Mouse (Mus musculus): Measurements from ENCODE around the gene Adprh.
A peak's percentile ranks its signal among the peaks of the same experiment; 100 is the strongest.

Adprh gene

DNA sequence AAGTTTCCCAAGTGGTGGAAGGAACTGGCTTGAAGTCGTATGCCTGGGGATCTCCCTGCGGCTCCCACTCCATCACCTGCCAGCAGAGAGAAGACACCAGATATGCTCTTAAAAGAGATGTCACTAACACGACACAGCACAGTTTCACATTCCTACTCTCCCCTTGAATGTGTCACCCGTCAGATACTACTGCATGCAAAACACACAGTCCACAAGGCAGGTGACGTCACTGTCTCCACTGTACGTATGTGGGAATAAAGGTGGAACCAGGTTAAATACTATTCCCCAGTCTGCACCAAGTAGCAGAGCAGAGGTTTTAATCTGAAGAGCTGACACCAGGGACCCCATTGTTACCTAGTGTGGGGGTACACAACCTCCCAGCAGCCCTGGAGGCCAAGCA lies 12.1 kb downstream of the Adprh start:
- no peak for DNase-seq

DNA sequence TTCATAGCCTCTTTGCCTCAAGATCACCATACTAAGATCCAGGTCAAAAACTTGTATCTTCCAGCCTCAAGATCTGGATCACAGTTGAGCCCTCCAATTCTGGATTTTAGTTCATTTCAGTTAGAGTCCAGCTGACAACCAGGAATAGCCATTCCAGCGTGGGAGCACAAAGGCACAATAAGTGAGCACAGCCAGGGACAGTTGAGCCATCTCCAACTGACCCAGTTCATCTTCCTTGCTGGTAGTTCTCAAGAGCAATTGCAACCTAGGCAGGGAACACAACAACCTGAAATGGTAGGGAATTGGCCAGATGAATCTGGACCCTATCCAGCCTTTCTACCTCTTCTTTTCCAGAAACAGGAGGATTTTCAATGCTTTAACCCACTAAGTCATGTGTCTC lies 13.3 kb downstream of the Adprh start:
- no peak for DNase-seq

DNA sequence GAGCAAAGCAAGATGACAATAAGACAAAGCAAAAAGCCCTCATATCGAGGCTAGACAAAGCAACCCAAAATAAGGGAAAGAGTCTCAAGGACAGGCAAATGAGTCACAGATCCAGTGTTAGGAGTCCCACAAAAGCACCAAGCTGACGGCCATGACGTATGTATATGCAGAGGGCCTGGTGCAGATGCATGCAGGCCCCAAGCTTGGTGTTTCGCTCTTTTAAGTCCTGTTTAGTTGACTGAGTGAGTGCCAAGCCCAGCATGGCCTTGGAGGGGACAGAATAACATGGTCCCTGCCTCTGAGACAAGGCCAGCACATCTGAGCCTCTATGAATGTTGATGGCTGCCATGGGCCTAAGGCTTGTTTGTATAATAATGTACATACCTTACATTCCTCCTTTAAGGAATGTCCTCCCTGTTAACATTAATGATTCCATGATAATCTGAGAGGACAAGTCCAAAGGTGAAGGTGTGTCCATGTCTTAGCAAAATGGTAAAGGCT lies 18.2 kb downstream of the Adprh start:
- no peak for DNase-seq

DNA sequence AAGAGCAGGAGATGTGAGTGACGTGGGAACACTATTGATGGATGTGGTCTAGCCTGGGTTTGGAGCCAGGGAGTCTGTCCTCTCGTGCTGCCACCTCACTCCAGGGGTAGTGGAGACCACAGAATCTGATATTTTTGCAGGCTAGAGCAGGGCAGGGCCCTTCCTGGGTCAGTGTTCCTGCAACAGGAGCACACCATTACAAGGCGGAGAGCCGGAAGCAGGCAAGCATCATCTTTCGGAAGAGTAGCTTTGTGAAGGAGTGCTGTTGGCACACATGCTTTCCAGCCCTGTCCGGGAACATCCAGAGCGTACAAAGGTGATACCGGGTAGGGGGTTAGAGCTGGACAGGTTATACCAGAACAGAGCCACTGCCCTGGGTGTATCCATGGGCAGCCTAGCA lies 19.0 kb downstream of the Adprh start:
- no peak for DNase-seq

DNA sequence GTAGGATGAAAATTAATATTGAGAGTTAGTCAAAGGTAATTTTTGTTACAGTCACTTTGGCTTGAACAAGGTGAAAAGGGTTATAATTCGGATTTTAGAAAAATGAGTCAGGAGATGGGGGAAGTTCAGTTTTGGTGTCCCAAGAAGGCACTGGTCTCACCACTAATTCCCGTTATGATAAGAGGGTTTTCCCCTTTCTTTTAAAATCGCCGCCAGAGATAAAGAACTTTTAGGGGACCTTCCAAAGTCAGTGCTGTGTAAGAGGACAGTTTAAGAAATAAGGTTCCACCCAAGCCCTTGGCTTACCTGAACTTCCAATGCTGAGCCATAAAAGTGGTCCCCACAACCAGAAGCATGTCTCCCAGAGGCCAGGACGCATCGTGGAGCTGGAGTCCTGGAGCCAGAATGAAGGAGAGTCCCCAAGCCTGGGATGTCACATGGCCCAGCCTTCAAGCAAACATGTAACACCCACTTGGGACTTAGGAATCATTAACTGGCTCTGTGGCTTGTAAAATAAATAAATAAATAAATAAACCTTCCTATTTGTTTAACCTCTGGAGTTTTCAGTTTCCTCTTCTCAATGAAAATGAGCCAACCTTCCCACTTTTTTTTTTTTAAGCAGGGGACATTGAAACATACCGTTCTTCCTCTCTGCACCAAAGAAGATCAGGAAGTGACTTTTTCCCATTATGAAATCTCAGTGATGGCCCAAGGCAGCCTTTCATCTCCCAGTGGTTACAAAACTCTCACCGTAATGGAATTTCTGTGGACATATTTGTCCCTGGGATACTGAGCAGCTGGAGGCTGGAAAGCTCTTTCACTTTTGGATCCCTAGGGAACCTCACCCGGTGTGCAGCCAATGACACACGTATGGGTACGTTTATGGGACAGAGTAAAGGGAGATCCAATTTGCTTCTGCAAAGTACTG lies 19.7 kb downstream of the Adprh start, which contains the start of gene Pla1a:
Pla1a (minus strand) TSS at position 648 of the 928 bp plus-strand sequence.
- DNase-seq, result no peak

DNA sequence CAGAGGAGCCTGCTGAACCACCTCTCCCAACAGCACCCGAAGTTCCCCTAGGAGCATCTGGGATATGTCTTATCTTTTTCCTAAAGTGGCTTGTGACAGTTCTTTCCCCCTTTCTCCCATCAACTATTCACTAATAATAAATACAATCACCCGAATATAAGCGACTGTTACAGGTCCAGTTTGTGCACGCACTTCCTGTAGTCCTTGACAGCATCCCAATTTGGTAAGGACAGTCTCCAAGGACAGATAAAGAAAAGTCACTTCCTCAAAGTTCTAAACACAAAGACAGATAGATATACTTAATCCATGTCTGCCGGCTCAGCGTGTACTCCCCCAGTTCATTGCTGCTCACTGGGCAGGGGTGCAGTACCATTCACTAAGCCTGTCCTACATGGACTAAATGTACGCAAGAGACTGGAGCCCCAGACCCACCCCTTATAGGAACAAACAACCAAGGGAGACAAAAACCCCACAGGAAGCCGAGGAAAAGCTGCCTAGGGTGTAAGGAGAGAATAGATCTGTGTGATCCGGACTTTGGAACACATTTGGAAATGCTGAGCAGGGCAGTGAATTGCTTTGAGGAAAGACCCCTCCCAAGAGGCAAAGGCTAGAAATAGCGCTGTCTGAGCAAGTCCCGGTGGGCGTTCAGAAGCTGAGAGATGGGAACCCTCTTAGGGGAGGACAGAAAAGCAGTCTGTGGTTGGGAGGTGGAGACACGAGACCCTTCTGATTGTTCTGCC lies 20.9 kb downstream of the Adprh start:
- DNase-seq, result no peak

DNA sequence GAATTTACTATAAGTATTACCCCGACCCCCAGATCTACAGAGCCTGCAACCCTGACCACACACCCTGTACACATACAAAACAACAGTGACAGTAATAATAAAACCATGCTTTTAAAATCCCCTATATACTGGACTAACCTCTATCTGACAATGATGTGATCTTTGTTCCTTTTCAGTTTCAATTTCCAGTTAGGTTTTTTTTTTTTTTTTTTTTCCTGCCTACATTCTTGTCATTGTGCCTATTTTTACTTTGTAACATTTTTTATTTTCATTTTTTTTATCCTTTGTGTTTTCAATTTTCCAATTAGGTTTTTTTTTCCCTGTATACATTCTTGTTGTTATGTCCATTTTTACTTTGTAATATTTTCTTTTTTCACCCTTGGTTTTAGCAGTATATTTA lies 26.7 kb downstream of the Adprh start:
- no peak for DNase-seq

DNA sequence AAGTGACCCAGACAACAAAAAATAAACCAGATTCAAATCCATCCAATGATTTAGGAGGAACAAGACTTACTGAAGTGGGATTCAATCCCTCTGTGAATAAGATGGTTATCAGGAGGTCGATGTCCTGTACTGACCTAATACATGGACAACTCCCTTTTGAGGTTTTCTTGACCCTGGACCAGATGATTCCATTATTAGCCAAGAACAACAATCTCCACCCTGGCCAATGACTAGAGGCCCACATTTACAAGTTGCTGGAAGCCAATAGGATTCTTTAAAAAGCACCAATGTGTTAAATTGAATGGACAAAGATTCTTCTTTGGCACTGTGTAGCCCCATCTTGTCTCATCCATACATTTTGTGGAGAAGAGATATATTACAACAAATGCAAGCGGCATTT lies 27.1 kb downstream of the Adprh start:
- DNase-seq, result no peak

DNA sequence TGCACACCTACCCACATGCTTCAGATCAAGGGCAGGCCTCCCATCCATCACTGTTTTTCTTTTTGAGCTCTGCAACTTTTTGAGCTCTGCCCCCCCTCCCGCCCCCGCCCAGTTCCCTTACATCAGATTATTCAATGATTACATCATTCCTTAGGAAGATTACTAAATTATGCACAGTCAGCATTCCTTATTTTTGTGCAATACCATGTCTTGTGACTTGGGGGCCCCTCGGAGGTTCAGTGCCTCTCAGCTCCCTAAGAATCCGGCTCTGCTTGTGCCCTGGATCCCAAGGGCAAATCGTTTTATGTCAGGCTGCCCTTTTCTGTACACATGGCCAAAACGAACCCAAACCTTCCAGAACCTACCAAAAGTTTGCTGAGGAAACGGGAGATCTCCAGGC lies 37.5 kb downstream of the Adprh start:
- DNase-seq, result no peak

DNA sequence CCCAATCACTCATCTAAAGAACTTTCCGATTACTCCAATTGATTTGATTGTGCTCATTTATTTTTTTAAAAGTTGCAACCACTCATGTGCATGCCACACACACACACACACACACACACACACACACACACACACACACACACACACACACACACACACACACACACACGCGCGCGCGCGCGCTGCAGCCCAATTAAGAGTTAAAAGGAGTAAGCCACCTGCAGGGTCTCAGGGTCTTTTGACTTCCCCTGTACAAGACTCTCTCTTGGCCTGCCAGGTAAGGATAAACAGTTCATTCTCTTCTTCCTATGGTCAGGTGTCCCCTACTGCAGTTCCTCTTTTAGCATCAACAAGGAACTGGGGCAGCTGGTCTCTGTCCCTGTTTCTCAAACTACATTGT lies 44.1 kb downstream of the Adprh start:
- no peak for DNase-seq

DNA sequence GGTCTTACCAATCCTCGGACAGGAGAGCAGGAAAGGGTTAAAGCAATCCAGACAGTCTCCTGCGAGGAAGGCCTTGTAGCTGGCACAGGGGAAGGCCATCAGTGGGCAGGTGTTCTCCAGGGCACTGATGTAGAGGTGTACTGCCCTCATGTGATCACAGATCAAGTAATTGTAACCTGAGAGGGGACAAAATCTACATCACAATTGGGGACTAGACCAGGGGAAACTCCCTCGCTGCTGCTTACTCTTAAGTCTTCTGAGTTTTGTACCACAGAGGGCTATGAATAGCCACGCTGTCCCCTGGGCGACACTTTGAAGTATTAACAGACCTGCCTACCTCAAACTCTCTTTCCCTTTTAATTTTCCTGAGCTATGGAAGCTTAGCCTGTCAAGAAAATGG lies 44.9 kb downstream of the Adprh start:
- no peak for DNase-seq

DNA sequence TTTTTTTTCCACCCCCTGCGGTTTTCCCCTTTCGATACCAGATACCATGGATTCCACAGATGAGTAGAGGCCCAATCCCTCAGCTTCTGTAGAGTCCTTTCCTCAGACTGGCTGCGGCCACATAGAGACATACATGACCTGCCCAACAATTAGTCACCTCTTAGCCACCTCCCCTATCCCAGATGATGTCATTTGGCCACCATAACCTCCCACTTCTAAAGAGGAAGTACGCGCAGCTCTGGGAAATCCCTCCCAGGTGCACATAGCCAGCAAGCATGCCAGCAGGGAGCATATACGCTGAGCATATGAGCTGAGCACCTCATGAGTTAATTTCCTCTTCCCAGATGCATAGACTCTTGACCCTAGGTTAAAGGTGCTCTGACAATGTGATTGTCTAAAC lies 45.8 kb downstream of the Adprh start:
- DNase-seq, result no peak

DNA sequence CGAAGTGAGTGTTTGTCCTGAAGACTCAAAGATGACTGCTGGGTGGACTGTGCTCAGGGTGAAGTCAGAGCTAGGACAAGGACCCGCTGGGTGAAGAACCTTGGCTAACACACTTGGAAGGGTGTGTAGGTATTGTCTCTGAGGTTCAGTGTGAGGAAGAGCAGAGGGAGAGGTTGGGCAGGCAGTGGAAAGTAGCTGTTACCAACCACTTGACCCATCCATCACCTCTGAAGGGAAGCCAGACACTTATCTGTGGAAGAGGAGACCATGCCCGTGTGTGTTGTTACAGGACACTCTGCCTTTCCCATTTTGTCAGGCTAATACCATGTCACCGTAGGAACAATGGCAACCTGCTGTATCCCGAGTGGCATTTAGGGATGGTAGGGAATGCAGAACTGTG lies 46.2 kb downstream of the Adprh start:
- no peak for DNase-seq

DNA sequence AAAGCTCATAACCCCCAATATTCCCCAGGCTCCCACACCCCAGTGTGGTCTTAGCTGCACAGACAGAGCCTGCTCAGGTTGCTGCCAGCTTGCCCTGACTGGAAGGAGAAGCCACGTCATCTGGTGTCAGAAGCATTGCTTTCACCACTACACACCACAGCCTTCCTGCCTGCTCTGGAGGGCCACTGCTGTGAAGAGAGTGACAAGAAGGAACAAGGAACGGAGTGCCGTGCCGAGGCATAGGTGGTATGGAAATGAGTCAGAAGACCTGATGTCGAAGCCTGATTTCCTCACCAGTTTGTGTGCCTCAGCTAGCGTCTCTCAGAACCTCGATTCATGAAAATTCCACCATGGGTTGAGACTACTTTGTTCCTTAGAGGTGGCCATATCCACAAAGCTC lies 48.9 kb downstream of the Adprh start:
- DNase-seq, result peak; percentile 27 to 37

DNA sequence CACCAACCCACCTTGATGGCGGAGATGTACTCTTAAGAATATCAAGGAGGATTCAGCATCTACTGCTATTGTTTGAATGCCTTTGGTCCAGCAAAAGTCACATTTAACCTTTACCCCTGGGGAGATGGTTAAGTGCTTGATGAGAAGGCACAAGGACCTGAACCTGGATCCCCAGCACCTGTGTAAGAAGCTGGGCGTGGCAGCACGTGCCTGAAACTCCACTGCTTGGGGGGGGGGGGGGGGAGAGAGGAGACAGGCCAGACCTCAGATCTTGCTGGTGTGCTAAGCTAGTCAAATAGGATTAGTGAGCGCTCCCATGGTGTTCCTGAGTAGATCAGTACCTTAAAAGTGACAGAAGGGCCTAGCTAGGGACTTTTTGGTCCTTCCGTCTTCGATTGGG lies 51.0 kb downstream of the Adprh start:
- DNase-seq, result no peak

DNA sequence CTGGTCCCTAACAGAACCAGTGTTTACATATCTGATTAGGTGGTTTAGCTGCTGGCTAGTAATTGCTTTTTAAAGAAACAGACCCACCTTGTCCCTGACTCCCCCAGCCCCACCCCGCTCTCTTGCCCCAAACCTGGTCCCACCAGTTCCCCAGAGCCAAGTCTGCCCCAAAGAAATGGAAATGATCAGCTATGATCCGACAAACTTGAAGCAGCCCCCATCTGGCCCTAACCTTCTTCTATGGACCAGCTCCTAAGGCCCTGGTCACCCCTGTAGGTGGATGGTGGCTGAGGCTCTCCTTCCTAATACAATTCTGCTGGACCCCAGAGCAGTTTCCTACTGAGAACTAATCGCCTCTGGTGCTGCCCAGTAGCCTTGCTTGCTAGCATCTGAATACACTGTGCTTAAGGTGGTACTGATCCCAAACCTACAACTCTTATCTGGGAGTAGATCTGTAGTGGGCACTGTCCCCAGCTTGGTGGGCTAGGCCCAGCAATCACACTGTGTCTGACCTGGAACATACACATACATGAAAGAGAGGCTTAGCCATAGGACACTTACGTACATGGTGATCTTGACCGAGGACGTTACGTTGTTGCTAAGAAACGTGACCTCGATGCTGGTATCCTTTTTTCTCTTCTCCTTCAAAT lies 52.1 kb downstream of the Adprh start:
- DNase-seq, result no peak

DNA sequence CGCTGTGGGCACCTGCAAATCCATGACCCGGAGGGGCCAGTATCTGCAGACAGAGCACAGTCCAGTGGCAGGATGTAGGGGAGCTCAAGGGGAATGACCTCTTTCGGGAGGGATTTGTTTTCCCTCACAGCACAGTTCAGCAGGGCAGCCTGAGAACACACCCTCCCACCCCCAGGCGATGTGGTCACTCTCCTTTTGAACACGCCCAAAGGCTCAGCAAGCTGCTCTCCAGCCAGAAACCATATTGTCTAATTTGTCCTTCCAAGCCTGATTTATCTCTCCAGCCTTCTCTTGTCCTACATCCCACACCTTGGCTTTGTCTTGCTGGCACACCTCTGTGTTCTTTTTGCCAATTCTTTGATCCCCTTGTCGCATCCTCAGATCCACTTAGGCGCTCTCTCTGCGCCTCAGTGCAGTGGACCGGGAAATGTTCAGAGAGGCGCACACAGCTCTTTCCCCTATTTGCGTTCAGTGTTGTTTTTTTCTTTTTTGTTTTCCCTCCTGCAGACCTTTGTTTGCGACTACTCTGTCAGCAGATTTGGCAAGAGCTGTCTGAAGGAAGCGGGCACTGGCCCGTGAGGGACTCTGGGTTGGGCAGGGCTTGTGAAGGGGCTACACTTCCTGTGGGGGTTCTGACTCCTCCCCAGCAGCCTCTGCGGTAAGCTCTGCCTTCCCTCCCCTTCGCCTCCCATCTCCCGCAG lies 52.8 kb downstream of the Adprh start:
- DNase-seq, result peak; percentile 58 to 62

DNA sequence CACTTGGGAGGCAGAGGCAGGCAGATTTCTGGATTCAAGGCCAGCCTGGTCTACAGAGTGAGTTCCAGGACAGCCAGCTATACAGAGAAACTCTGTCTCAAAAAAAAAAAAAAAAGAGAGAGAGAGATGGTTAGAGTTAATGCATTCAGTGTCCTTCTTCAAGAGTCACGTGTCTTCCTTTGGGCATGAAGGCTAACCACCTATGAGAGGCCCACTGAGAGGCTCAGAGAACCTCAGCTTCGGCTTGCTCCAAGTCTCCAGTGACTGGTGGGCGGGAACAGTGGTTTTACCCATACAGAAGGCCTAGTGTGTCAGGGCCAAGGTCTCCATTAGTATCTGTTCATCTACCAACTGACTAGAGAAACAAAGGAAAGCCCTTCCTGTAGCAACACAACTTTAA lies 53.4 kb downstream of the Adprh start:
- DNase-seq, result no peak

DNA sequence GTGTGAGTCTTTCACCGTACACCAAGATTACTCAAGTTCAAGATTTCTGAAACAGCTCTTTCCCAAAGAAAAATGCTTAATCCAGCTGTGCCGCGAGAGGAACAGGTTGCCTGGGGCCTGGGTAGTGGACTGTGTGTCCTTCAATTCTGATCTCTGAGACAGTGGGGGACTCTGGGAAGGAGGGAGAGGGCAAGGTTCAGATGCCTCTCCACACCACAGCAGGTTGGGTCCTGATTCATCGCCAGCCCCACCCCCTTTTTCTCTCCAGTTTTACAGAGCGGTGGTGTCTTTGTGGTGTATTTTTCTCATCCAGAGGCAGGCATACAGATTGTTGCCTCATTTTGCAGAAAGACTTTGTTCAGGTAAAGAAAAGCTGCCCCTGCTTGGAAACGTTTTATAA lies 54.2 kb downstream of the Adprh start:
- DNase-seq, result no peak

DNA sequence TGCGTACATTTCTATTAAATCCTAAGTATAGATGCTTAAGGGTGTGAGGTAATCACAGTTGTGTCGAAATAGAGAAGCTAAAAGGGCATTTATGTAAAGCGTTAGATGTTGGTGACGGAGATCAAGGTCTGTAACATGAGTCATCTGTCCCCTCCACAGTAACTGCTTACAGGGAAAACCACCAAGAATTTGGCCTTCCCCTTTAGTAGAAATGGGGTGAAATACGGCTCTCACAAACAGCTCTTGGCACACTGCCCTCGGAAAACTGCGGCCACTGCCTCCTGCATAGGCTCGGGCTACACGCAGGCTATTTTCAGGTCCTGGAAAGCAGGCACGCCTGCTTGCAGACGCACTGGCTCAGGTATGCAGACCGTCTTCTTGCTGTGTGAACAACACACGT lies 56.3 kb downstream of the Adprh start:
- no peak for DNase-seq

DNA sequence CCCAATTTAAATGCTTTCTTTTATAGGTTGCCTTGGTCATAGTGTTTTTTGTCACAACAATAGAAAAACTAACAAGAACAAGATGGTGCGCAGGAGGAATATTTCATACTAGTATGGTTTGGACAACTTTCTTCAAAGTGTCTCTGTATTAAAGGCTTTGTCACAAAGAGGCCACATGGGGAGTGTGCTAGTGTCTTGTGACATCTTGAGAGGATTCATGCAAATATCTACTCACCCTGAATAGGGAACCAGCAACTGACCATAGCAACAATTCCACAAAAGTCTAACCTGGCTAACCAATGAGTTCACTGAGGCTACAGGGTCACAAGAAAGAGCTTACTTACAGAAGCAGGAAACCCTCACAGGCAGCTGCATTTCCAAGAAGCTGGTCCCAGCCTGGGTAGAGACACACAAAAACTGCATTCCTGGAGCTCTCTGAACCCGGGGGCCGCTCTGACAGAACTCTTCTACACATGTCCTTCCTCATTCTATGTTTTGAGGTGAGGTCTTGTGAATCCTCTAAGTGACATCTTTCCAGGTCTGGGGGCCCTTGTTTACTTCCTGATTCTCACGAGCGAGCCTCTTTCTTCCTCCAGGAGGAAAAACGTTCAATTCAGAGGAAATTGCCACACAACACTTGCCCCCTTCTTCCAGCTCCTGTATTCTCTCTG lies 57.3 kb downstream of the Adprh start:
- DNase-seq, result no peak

DNA sequence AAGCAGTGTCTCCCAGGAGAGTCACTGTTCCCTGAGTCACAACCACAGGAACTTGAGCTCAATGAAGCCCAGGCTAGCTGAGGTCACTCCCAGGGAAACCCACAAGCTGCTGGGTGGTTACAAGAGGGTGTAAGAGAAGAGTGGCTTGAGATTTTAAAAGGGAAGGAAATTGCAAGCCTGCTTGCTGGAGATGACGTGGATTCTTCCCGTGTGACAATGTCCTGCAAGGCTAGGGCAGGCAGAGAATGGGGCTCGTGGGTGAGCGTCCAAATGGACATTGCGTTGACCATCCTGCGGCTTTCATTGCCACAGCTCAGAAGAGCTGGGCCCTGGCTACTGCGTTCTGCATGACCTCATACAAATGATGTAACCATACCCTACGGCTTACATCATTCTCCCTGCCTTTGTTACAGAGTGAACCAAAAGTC lies 58.3 kb downstream of the Adprh start:
- no peak for DNase-seq

Data from spleen, adult 18-20 months (tissue).